Mouse (Mus musculus): ENCODE measurements at regions not wholly inside any gene's neighbourhood (a gene's known extent, or its start where the extent isn't known, plus 50 kb on each side); places are given as distances from the start of the nearest gene placed in this dataset.

DNA sequence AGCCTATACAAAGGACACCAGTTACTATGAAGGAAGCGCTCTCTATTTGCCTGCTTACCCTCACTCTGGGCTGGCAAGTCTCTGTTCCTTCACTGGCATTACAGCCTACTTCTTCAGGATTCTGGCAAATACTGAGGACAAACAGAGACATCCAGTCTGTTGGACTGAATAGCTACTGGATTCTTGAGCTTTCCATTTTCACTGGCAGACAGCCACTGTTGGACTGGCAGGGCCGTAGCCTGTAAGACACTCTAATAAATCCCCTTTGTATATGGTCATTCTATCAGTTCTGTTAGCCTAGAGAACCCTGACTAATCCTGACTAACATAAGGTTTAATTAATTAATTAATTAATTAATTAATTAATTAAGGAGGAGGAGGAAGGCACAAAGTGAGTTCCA lies 72.4 kb upstream of the Dhrs4 start:
- DNase-seq (ENCODE audit: low spot score), result no peak

Measured in T-cell, adult 2 months (primary cell).